Mouse (Mus musculus): ENCODE measurements around the gene Gm128. TPM values are rescaled to one million over a fixed set of nuclear protein-coding genes. Genes with fewer than 3 reads are reported as not detected.
A peak's percentile ranks its signal among the peaks of the same experiment; 100 is the strongest.
"Not testable (repeated sequence)": the region's sequence is repeated elsewhere in the genome, so short reads cannot be mapped to it uniquely, and the experiment has no call there.

The Gm128 gene
- polyA plus RNA-seq, 1 experiment from 2014 or later, result 0.95 TPM

DNA sequence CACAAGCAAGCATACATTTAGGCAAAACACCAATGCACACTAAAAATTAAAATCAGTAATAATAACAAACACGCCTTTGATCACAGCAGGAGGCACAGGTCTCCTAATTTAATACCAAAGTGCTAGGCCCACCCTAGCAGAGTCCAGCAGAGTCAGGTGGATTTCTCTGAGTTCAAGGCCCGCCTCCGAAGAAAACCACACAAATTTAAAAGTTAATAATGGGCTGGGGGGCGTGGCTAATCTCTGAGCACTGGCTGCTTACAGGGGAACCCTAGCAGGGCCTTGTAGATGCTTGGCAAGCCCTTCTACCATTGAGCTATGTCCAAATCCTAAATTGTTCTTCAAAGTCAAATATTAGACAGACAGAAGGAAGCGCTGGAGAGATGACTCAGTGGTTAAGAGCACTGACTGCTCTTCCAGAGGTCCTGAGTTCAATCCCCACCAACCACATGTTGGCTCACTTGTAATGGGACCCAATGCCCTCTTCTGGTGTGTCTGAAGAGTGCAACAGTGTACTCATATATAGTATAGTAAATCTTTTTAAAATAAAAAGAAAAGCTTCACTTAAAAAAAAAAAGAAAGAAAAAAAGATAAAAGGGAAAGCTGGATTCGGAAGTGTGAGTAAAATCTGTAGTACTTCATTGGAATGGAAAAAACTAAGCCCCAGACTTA is 22.8 kb downstream of the Gm128 start:
- Histone ChIP-seq H3K9me3 (ENCODE audit: control insufficient read depth, low read length) (no peaks in the 10 kb centered on the region), H3K9ac (ENCODE audit: low read depth, low read length) (peak overlapping the region; percentile 94), H3K4me3 (ENCODE audit: low read depth, low read length) (peak overlapping the region; percentile 77), H3K36me3 (ENCODE audit: control insufficient read depth, insufficient read depth, low read length) (peaks cover 17% of the 10 kb centered on the region), H3K4me2 (peak overlapping the region; percentile 73), H3K27ac (ENCODE audit: low read depth, low read length) (peak overlapping the region; percentile 96), H3K27me3 (replicated peaks; ENCODE audit: control insufficient read depth, insufficient read depth, low read length) (no peaks in the 10 kb centered on the region), H3K4me1 (replicated peaks; ENCODE audit: control insufficient read depth, insufficient read depth, low read length) (peaks cover 6% of the 10 kb centered on the region)
- 56% methylated on average over 6 of the region's 6 CpGs for WGBS
- ATAC-seq (replicated peaks; ENCODE audit: low FRiP score) (peak; percentile 8; the same call in 1 of the 2 replicates), DNase-seq (ENCODE audit: low spot score) (peak; percentile 55)

GRCm38 (mm10) chr3:95217255-95218134 is 23.9 kb downstream of the Gm128 start, which contains the start of gene Gabpb2:
Gene Gabpb2, minus strand, starts transcription at chr3:95217916.
- H3K4me1 ChIP-seq (replicated peaks; ENCODE audit: control insufficient read depth, insufficient read depth, low read length), result peaks cover 6% of the 10 kb centered on the region
- H3K4me2 ChIP-seq, result peak within 1 kb of the TSS; percentile 73
- peak within 1 kb of the TSS; percentile 94 for H3K9ac ChIP-seq (ENCODE audit: low read depth, low read length)
- ATAC-seq (replicated peaks; ENCODE audit: low FRiP score) (peak; percentile 86), DNase-seq (ENCODE audit: low spot score) (peak; percentile 96)
- no peaks in the 10 kb centered on the region for H3K9me3 ChIP-seq (ENCODE audit: control insufficient read depth, low read length)
- H3K36me3 ChIP-seq (ENCODE audit: control insufficient read depth, insufficient read depth, low read length), result peaks cover 15% of the 10 kb centered on the region
- no peaks in the 10 kb centered on the region for H3K27me3 ChIP-seq (replicated peaks; ENCODE audit: control insufficient read depth, insufficient read depth, low read length)
- H3K27ac ChIP-seq (ENCODE audit: low read depth, low read length), result peak within 1 kb of the TSS; percentile 96
- under 1% methylated on average over 56 of the region's 56 CpGs for WGBS
- peak within 1 kb of the TSS; percentile 77 for H3K4me3 ChIP-seq (ENCODE audit: low read depth, low read length)

GRCm38 (mm10) chr3:95216655-95217254 is 24.6 kb downstream of the Gm128 start:
- Histone ChIP-seq H3K9me3 (ENCODE audit: control insufficient read depth, low read length) (no peaks in the 10 kb centered on the region), H3K4me2 (peak overlapping the region; percentile 73), H3K27me3 (replicated peaks; ENCODE audit: control insufficient read depth, insufficient read depth, low read length) (no peaks in the 10 kb centered on the region), H3K27ac (ENCODE audit: low read depth, low read length) (peak overlapping the region; percentile 96), H3K4me3 (ENCODE audit: low read depth, low read length) (peak overlapping the region; percentile 77), H3K36me3 (ENCODE audit: control insufficient read depth, insufficient read depth, low read length) (peaks cover 15% of the 10 kb centered on the region), H3K4me1 (replicated peaks; ENCODE audit: control insufficient read depth, insufficient read depth, low read length) (peaks cover 6% of the 10 kb centered on the region), H3K9ac (ENCODE audit: low read depth, low read length) (peak overlapping the region; percentile 94)
- ATAC-seq (replicated peaks; ENCODE audit: low FRiP score) (no peak; the same call in 1 of the 2 replicates), DNase-seq (ENCODE audit: low spot score) (no peak)
- 26% methylated on average over 4 of the region's 4 CpGs for WGBS

GRCm38 (mm10) chr3:95213609-95213975 is 27.8 kb downstream of the Gm128 start:
- Histone ChIP-seq H3K9ac (ENCODE audit: low read depth, low read length) (no peak overlapping the region), H3K27me3 (replicated peaks; ENCODE audit: control insufficient read depth, insufficient read depth, low read length) (no peaks in the 10 kb centered on the region), H3K9me3 (ENCODE audit: control insufficient read depth, low read length) (no peaks in the 10 kb centered on the region), H3K4me1 (replicated peaks; ENCODE audit: control insufficient read depth, insufficient read depth, low read length) (peaks cover 6% of the 10 kb centered on the region), H3K27ac (ENCODE audit: low read depth, low read length) (peak overlapping the region; percentile 4; the same call in 1 of the 2 replicates), H3K4me2 (no peak overlapping the region), H3K36me3 (ENCODE audit: control insufficient read depth, insufficient read depth, low read length) (peaks cover 5% of the 10 kb centered on the region; the same call in 1 of the 2 replicates), H3K4me3 (ENCODE audit: low read depth, low read length) (no peak overlapping the region)
- no peak for ATAC-seq (replicated peaks; ENCODE audit: low FRiP score)
- 97% methylated on average over 1 of the region's 1 CpGs for WGBS
- DNase-seq (ENCODE audit: low spot score), result no peak

DNA sequence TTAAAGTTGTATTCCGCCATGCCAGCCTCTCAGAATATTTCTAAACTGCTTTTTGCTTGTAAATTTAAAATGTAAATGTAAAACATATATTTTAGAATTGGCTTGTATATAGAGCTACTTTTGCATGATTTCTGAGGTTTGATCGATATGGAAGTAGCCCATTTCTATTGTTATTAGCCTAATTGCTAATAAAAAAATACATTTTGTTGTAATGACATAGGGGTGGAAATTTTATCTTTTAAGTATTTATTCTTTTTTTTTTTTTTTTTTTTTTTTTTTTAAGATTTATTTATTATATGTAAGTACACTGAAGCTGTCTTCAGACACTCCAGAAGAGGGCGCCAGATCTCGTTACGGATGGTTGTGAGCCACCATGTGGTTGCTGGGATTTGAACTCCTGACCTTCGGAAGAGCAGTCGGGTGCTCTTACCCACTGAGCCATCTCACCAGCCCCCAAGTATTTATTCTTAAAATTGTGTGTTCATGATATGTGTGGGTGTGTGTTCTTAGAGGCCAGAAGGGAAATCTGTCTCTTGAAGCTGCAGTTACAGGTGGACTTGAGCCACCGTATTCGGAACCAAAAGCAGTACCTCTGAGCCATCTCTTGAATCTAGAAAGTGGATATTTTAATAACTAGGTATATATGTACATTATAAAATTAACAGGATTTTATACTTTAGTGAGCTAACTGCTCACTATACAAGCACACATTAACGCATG is 28.3 kb downstream of the Gm128 start:
- not testable (repeated sequence) for ATAC-seq (replicated peaks; ENCODE audit: low FRiP score); H3K36me3 ChIP-seq (ENCODE audit: control insufficient read depth, insufficient read depth, low read length); H3K27me3 ChIP-seq (replicated peaks; ENCODE audit: control insufficient read depth, insufficient read depth, low read length)

DNA sequence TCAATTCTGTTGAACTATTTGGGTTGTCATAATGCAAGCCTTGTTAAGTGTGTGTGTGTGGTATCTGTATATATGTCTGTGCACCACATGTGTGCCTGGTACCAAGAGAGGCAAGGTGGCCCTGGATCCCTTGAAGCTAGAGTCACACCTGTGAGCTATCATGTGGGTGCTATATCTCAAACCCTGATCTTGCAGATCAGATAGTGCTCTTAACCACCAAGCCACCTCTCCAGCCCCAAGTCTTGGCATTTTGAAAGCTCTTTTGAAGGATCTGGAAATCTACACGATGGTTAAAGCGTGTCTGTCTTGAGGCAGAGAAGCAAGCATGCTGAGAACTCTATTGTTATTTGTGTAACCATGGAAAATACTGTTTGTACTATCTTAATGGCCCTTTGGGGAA is 30.8 kb downstream of the Gm128 start:
- no peak for DNase-seq (ENCODE audit: low spot score)
- no peaks in the 10 kb centered on the region for H3K27me3 ChIP-seq (replicated peaks; ENCODE audit: control insufficient read depth, insufficient read depth, low read length)
- 93% methylated on average over 2 of the region's 2 CpGs for WGBS
- no peak overlapping the region for H3K4me2 ChIP-seq
- no peak for ATAC-seq (replicated peaks; ENCODE audit: low FRiP score)
- H3K4me3 ChIP-seq (ENCODE audit: low read depth, low read length), result no peak overlapping the region
- H3K4me1 ChIP-seq (replicated peaks; ENCODE audit: control insufficient read depth, insufficient read depth, low read length), result no peaks in the 10 kb centered on the region
- H3K36me3 ChIP-seq (ENCODE audit: control insufficient read depth, insufficient read depth, low read length), result peaks cover 16% of the 10 kb centered on the region
- no peak overlapping the region for H3K9ac ChIP-seq (ENCODE audit: low read depth, low read length)
- no peak overlapping the region for H3K27ac ChIP-seq (ENCODE audit: low read depth, low read length)
- H3K9me3 ChIP-seq (ENCODE audit: control insufficient read depth, low read length), result no peaks in the 10 kb centered on the region

More for the DNA sequence above, 28.3 kb downstream of the Gm128 start:
- not testable (repeated sequence) for DNase-seq (ENCODE audit: low spot score); H3K9ac ChIP-seq (ENCODE audit: low read depth, low read length); H3K27ac ChIP-seq (ENCODE audit: low read depth, low read length); H3K9me3 ChIP-seq (ENCODE audit: control insufficient read depth, low read length); H3K4me1 ChIP-seq (replicated peaks; ENCODE audit: control insufficient read depth, insufficient read depth, low read length); H3K4me2 ChIP-seq; H3K4me3 ChIP-seq (ENCODE audit: low read depth, low read length)
- 92% methylated on average over 7 of the region's 10 CpGs for WGBS

GRCm38 (mm10) chr3:95208286-95208685 is 33.1 kb downstream of the Gm128 start:
- Histone ChIP-seq H3K9me3 (ENCODE audit: control insufficient read depth, low read length) (no peaks in the 10 kb centered on the region), H3K36me3 (ENCODE audit: control insufficient read depth, insufficient read depth, low read length) (peaks cover 23% of the 10 kb centered on the region), H3K9ac (ENCODE audit: low read depth, low read length) (no peak overlapping the region), H3K27ac (ENCODE audit: low read depth, low read length) (no peak overlapping the region), H3K4me1 (replicated peaks; ENCODE audit: control insufficient read depth, insufficient read depth, low read length) (no peaks in the 10 kb centered on the region), H3K27me3 (replicated peaks; ENCODE audit: control insufficient read depth, insufficient read depth, low read length) (no peaks in the 10 kb centered on the region), H3K4me2 (no peak overlapping the region), H3K4me3 (ENCODE audit: low read depth, low read length) (no peak overlapping the region)
- ATAC-seq (replicated peaks; ENCODE audit: low FRiP score) (no peak), DNase-seq (ENCODE audit: low spot score) (no peak)
- WGBS, result 96% methylated on average over 4 of the region's 4 CpGs

DNA sequence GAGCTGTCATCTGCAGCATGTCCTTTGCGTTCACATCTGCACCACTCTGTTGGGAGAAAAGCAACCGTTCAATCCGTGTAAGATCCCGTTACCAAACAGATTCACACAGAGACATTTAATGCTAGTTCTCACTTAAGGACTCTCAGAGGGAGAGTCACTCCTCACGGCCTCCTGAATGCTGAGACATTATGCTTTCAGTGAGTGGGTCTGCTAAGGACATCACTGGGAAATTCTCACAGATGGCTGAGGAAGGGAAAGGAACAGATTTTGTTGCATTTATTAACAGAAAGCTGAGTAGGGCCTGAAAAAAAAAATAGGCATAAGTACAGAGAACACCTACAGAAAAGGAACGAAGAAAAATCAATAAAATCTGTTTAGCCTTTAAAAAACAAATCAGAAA is 37.5 kb downstream of the Gm128 start:
- H3K4me3 ChIP-seq (ENCODE audit: low read depth, low read length), result no peak overlapping the region
- ATAC-seq (replicated peaks; ENCODE audit: low FRiP score) (no peak), DNase-seq (ENCODE audit: low spot score) (no peak)
- H3K4me1 ChIP-seq (replicated peaks; ENCODE audit: control insufficient read depth, insufficient read depth, low read length), result no peaks in the 10 kb centered on the region
- H3K27me3 ChIP-seq (replicated peaks; ENCODE audit: control insufficient read depth, insufficient read depth, low read length), result no peaks in the 10 kb centered on the region
- no peak overlapping the region for H3K27ac ChIP-seq (ENCODE audit: low read depth, low read length)
- peaks cover 50% of the 10 kb centered on the region for H3K36me3 ChIP-seq (ENCODE audit: control insufficient read depth, insufficient read depth, low read length)
- no peak overlapping the region for H3K4me2 ChIP-seq
- H3K9ac ChIP-seq (ENCODE audit: low read depth, low read length), result no peak overlapping the region
- WGBS, result 88% methylated on average over 6 of the region's 6 CpGs
- no peaks in the 10 kb centered on the region for H3K9me3 ChIP-seq (ENCODE audit: control insufficient read depth, low read length)
